Mouse (Mus musculus) ES-Bruce4 (cell line): Measurements from ENCODE around the gene Tacr1. TPM values are rescaled to one million over a fixed set of nuclear protein-coding genes. Genes with fewer than 3 reads are reported as not detected.

ENCODE experiments used
- H3K27ac ChIP-seq: 2 replicates; pipeline ENCODE4 v1.5.1; 2012; ENCODE audit warnings: low read length, inconsistent platforms; ENCODE audit not compliant: insufficient read depth
- H3K27me3 ChIP-seq: 2 replicates; pipeline ENCODE4 v1.6.1; 2012; ENCODE audit warnings: mild to moderate bottlenecking, low read length, inconsistent platforms; ENCODE audit not compliant: control insufficient read depth, poor library complexity, insufficient read depth, severe bottlenecking
- H3K36me3 ChIP-seq: 2 replicates; pipeline ENCODE4 v1.6.1; 2012; ENCODE audit warnings: inconsistent platforms, mild to moderate bottlenecking, low read length, moderate library complexity; ENCODE audit not compliant: control insufficient read depth, poor library complexity, insufficient read depth, severe bottlenecking
- H3K4me1 ChIP-seq: one replicate; pipeline ENCODE4 v1.8.1; 2011; ENCODE audit warnings: low read length; ENCODE audit not compliant: control insufficient read depth, insufficient read depth
- H3K4me3 ChIP-seq: 2 replicates; pipeline ENCODE4 v1.5.1; 2011; ENCODE audit warnings: low read depth, mild to moderate bottlenecking, low read length
- H3K9ac ChIP-seq: 2 replicates; pipeline ENCODE4 v1.6.1; 2012; ENCODE audit warnings: low read depth, mild to moderate bottlenecking, inconsistent platforms; ENCODE audit not compliant: poor library complexity, severe bottlenecking
- H3K9me3 ChIP-seq: replicated peaks from 2 replicates; pipeline ENCODE4 v1.6.1; 2012; ENCODE audit warnings: mild to moderate bottlenecking, low read length, inconsistent platforms; ENCODE audit not compliant: control insufficient read depth, poor library complexity, insufficient read depth, severe bottlenecking
- CTCF ChIP-seq: IDR thresholded peaks from one replicate; pipeline ENCODE4 v1.8.1; 2011; ENCODE audit warnings: low read depth, low read length
- EP300 ChIP-seq: IDR thresholded peaks from 2 replicates; pipeline ENCODE4 v1.6.1; 2011; ENCODE audit warnings: low read depth, low read length; ENCODE audit not compliant: insufficient read depth
- POLR2A ChIP-seq: IDR thresholded peaks from one replicate; pipeline ENCODE4 v1.8.1; 2011; ENCODE audit warnings: low read length; ENCODE audit not compliant: insufficient read depth
- polyA plus RNA-seq: library from polyadenylated mRNA; stranded (reverse); fragments of >200 nt; gene quantifications from 2 replicates; pipeline ENCODE4 v1.2.4, GENCODE M21; 2011; ENCODE audit warnings: low read depth; ENCODE audit not compliant: missing spikeins, insufficient read depth, insufficient read length

Gene Tacr1
- polyA plus RNA-seq, 1 experiment, result not detected

DNA sequence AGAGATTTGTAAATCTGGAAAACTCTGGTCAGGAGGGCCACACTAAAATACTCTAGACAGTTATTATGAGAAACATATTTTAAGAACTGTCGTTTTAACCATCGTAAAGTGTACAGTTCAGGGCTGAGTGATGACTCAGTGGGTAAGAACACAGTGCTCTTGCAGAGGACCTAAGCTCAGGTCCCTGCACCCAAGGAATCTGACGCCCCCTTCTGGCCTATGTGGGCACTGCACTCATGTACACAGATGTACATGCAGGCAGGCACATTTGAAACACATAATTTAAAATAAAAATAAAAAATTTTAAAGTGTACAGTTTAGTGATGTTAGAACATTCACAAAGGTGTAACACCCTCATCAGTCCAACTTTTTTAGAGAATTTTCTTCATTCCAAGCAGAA lies 147.1 kb downstream of the Tacr1 start:
- no peak overlapping the region for H3K4me3 ChIP-seq
- no peak overlapping the region for H3K9ac ChIP-seq
- H3K9me3 ChIP-seq, result no peaks in the 10 kb centered on the region
- TF ChIP-seq POLR2A, result no peak
- TF ChIP-seq CTCF, result peak; percentile 29
- TF ChIP-seq EP300, result no peak
- H3K4me1 ChIP-seq, result no peaks in the 10 kb centered on the region
- H3K36me3 ChIP-seq, result no peaks in the 10 kb centered on the region
- H3K27ac ChIP-seq, result no peak overlapping the region
- H3K27me3 ChIP-seq, result no peaks in the 10 kb centered on the region

DNA sequence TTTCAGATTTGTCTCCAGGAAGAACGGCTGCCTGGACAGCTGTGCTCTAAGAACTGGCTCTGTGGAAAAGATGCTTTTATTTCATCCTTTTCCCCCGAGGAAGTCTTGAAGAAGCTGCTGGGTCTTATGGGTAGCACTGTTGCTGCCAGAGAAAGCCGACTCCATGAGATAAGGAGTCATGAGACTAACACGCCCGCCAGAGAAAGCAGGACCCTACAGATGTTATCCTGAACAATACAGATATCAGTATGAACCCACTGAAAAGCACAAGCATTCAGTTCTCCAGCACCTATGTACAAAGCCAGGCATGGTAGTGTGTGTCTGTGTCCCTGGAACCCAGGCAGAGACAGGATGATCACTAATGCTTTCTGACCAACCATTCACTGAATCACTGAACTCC lies 173.3 kb downstream of the Tacr1 start:
- H3K4me1 ChIP-seq, result no peaks in the 10 kb centered on the region
- no peak for TF ChIP-seq EP300
- TF ChIP-seq CTCF, result no peak
- TF ChIP-seq POLR2A, result no peak

DNA sequence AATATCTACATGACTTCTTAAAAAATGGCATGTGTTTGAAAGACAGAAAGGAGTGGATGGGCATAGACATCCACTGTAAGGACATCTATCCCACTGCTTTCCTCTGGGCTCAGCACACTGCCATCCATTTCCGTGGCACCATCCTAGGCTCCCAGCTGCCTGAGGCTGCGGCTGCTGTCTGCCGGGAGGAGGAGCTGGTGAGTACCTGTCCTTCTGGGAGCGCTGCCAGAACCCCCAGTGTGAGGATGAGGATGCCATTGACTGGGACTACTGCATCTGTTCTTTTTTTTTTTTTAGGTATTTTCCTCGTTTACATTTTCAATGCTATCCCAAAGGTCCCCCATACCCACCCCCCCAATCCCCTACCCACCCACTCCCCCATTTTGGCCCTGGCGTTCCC lies 183.3 kb downstream of the Tacr1 start:
- no peaks in the 10 kb centered on the region for H3K27me3 ChIP-seq
- no peak overlapping the region for H3K9ac ChIP-seq

More for the DNA sequence above, 173.3 kb downstream of the Tacr1 start:
- Histone ChIP-seq H3K4me3 (no peak overlapping the region), H3K36me3 (no peaks in the 10 kb centered on the region), H3K27ac (no peak overlapping the region), H3K9me3 (no peaks in the 10 kb centered on the region), H3K9ac (no peak overlapping the region), H3K27me3 (no peaks in the 10 kb centered on the region)

DNA sequence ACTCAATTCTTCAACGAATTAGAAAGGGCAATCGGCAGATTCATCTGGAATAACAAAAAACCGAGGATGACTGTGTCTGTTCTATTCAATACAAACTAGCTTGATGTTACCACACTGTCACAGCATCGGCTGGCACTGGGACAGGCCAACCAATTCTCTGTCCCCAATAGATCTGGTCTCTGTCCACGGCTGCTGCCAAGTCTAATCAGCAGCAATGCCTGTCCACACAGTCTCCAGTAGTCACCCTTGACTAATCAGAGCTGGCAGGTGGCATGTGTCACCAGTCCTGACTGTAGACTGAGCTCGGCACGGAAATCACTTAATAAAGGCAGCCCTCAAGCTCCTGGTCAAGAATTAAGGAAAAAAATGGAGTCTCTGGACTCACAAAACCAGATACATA lies 187.3 kb downstream of the Tacr1 start:
- H3K27me3 ChIP-seq, result no peaks in the 10 kb centered on the region
- H3K9ac ChIP-seq, result no peak overlapping the region
- H3K9me3 ChIP-seq, result no peaks in the 10 kb centered on the region
- H3K4me3 ChIP-seq, result no peak overlapping the region
- H3K27ac ChIP-seq, result no peak overlapping the region
- H3K36me3 ChIP-seq, result no peaks in the 10 kb centered on the region
- no peaks in the 10 kb centered on the region for H3K4me1 ChIP-seq
- TF ChIP-seq CTCF (no peak), POLR2A (no peak), EP300 (no peak)

More for the DNA sequence above, 183.3 kb downstream of the Tacr1 start:
- H3K27ac ChIP-seq, result no peak overlapping the region
- no peak overlapping the region for H3K4me3 ChIP-seq
- H3K36me3 ChIP-seq, result no peaks in the 10 kb centered on the region
- no peaks in the 10 kb centered on the region for H3K4me1 ChIP-seq
- H3K9me3 ChIP-seq, result no peaks in the 10 kb centered on the region
- TF ChIP-seq EP300, result no peak
- no peak for TF ChIP-seq POLR2A
- peak; percentile 13 for TF ChIP-seq CTCF

DNA sequence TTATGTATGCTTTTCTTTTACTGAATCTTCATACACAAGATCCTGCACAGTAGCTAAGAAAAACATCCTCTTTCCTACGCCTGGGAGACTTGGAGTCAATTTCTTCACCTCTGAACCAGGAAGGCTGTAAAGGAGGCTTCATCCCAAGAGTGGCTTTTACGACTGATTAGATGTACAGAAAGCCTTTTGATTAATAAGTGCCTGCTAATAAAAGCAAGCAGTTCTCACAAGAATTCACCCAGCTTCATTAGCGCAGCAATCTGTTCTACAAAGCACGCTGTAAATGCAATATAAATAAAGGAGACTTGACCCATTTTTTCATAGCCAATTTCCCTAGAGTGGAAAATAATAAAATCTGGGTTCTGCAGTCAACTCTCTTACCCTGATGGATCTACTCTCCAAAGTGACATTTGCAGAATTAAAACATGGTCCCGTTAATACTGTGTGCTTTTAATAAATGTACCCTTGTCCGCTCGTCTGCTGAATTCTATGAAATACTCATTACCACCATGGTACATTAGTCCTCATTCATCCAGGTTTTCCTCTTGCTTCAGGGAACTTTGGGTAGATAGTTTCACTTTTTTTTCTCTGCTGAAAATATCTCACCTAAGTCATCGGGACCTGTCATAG lies 193.4 kb downstream of the Tacr1 start:
- Histone ChIP-seq H3K27ac (no peak overlapping the region), H3K9me3 (no peaks in the 10 kb centered on the region; the same call in 1 of the 2 replicates), H3K9ac (no peak overlapping the region), H3K4me3 (no peak overlapping the region), H3K36me3 (no peaks in the 10 kb centered on the region), H3K27me3 (no peaks in the 10 kb centered on the region), H3K4me1 (no peaks in the 10 kb centered on the region)
- TF ChIP-seq CTCF (no peak), POLR2A (no peak), EP300 (no peak)

DNA sequence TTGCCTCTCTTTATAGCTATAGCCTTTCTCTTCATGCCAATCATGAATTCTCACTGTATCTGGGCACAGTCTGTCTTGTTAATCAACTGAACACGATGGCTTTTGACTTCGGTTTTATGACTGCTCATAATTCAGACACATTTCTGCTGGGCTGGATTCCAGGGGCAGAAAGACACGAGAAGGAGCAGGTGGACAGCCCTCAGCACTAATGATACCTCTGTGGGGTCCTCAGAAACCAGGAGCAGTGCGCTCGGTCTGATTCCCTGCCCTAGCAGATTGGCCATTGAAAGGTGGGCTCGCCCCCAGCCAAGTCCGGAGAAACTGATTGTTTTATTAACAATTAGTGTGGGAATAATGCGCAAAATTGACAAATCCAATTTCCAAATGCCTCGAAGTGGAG lies 201.1 kb downstream of the Tacr1 start:
- Histone ChIP-seq H3K4me1 (no peaks in the 10 kb centered on the region), H3K4me3 (no peak overlapping the region), H3K27me3 (no peaks in the 10 kb centered on the region), H3K9ac (no peak overlapping the region), H3K36me3 (no peaks in the 10 kb centered on the region), H3K9me3 (peaks cover 5% of the 10 kb centered on the region; the same call in 1 of the 2 replicates), H3K27ac (no peak overlapping the region)
- no peak for TF ChIP-seq POLR2A
- no peak for TF ChIP-seq EP300
- TF ChIP-seq CTCF, result no peak
